ENCODE assay signal across 13 mouse cellular contexts in the genomic region with DNA sequence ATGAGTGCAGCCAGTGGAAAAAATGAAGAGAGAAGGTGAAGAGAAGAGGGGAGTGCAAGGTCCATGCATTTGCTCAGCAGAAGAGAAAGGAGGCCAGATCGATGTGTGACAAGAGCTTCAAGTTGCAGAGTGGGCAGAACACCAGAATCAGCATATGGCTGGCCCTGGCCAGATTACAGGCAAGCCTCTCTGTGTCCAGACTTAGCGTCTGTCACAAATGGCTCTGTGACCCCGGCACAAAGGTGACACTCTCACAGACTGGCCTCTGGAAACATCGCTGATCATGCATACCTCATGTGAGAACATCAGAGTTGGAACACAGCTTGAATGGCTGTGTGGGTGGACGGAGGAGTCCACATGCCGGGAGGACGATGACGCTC. TPM values are rescaled to one million over a fixed set of nuclear protein-coding genes. Genes with fewer than 3 reads are reported as not detected.
DNase-seq lines count a peak whose midpoint lies in the region; ATAC-seq lines count a peak whose summit lies in the region.
"Had no signal": no experiment of that assay in that cellular context is flagged by ENCODE, and none has a peak within 500 bp of the region (broad histone marks: within the 10 kb centered on the region; RNA-seq: fewer than 3 reads in every experiment).

No protein-coding gene starts in this region.

- no peak overlapping the region for H3K4me2 ChIP-seq in midbrain, embryonic 15.5 days
- no peak overlapping the region for H3K4me2 ChIP-seq in midbrain, embryonic 14.5 days (ENCODE audit: low read length)
- H3K4me2 ChIP-seq: limb, embryonic 15.5 days had no signal

- no peaks in the 10 kb centered on the region for H3K27me3 ChIP-seq in midbrain, embryonic 15.5 days (replicated peaks)
- no peaks in the 10 kb centered on the region for H3K27me3 ChIP-seq in midbrain, embryonic 14.5 days (ENCODE audit: control insufficient read depth, insufficient read depth, low read length)
- H3K27me3 ChIP-seq: limb, embryonic 15.5 days had no signal

- H3K27ac ChIP-seq in midbrain, embryonic 15.5 days = peak overlapping the region; percentile 38; the same call in 1 of the 2 replicates
- no peak overlapping the region for H3K27ac ChIP-seq in midbrain, embryonic 14.5 days (replicated peaks; ENCODE audit: low read depth, low read length)
- H3K27ac ChIP-seq: limb, embryonic 15.5 days had no signal

- no peaks in the 10 kb centered on the region for H3K36me3 ChIP-seq in midbrain, embryonic 15.5 days (replicated peaks)
- no peaks in the 10 kb centered on the region for H3K36me3 ChIP-seq in midbrain, embryonic 14.5 days (ENCODE audit: control insufficient read depth, insufficient read depth, low read length)
- H3K36me3 ChIP-seq: limb, embryonic 15.5 days had no signal

- 68% methylated on average over 8 of the region's 8 CpGs for WGBS in midbrain, embryonic 15.5 days
- WGBS in midbrain, embryonic 14.5 days = 81% methylated on average over 8 of the region's 8 CpGs

- H3K4me3 ChIP-seq in midbrain, embryonic 15.5 days = no peak overlapping the region
- H3K4me3 ChIP-seq in midbrain, embryonic 14.5 days (replicated peaks; ENCODE audit: low read depth, low read length) = no peak overlapping the region
- H3K4me3 ChIP-seq: limb, embryonic 15.5 days had no signal

- no peak overlapping the region for H3K9ac ChIP-seq in midbrain, embryonic 15.5 days
- H3K9ac ChIP-seq in midbrain, embryonic 14.5 days (replicated peaks; ENCODE audit: low read length) = no peak overlapping the region
- H3K9ac ChIP-seq: limb, embryonic 15.5 days had no signal

- H3K4me1 ChIP-seq in midbrain, embryonic 15.5 days = peaks cover 7% of the 10 kb centered on the region
- peaks cover 4% of the 10 kb centered on the region; the same call in 1 of the 2 replicates for H3K4me1 ChIP-seq in midbrain, embryonic 14.5 days (ENCODE audit: control insufficient read depth, insufficient read depth, low read length)

- ATAC-seq in midbrain, embryonic 15.5 days (replicated peaks) = no peak
- ATAC-seq in midbrain, embryonic 14.5 days (ENCODE audit: low FRiP score, low TSS enrichment) = no peak
- ATAC-seq: inflammation-experienced regulatory T-cells, adult 6 months; Patski had no signal

- intact Hi-C loops in left cerebral cortex, postnatal 14 days (cut with DNase I) = no loop called here

- peak; percentile 9 for DNase-seq in gastrocnemius, adult 18-20 months (ENCODE audit: low spot score)
- DNase-seq in gastrocnemius, postnatal 10 days = no peak
- no peak for DNase-seq in midbrain, embryonic 14.5 days
- DNase-seq in kidney, adult 8-10 months = peak; percentile 13 to 21
- DNase-seq in adrenal gland, postnatal 10 days = no peak
- DNase-seq in left cerebral cortex, postnatal 14 days (ENCODE audit: low spot score in 2 of 2) = no peak
- no peak for DNase-seq in frontal cortex, postnatal 10 days (ENCODE audit: low spot score in 2 of 2)
- DNase-seq: B cell, adult 2 months had no signal

- H3K9me3 ChIP-seq in midbrain, embryonic 15.5 days = no peaks in the 10 kb centered on the region
- H3K9me3 ChIP-seq in midbrain, embryonic 14.5 days (ENCODE audit: control insufficient read depth, low read length) = no peaks in the 10 kb centered on the region
- H3K9me3 ChIP-seq: limb, embryonic 15.5 days had no signal

RNA-seq across cellular contexts. Expression of a gene that starts 46.0 kb away (rescaled TPM):
- total RNA-seq in gastrocnemius, adult 18-20 months (2021) = 1 to 10 TPM in 1 of 2 experiments, under 1 TPM in 1; 0.66 to 1.3 TPM
- 10 to 100 TPM; 14.0 to 16.7 TPM for total RNA-seq in gastrocnemius, postnatal 10 days (2021)
- 1.0 and 1.1 TPM in 2 replicates for polyA plus RNA-seq in midbrain, embryonic 15.5 days (2015; fragmentation: Nextera tagmentation; extraction: Ambion mirVana)
- polyA plus RNA-seq in midbrain, embryonic 14.5 days (2014; fragmentation: Nextera tagmentation; extraction: Ambion mirVana) = 1.1 TPM in 2 replicates
- 1 to 10 TPM; 1.4 to 2.3 TPM for total RNA-seq in adrenal gland, postnatal 10 days (2021)
- total RNA-seq in left cerebral cortex, postnatal 14 days (2021) = 1 to 10 TPM; 2.3 to 2.7 TPM
- total RNA-seq: megakaryocyte-erythroid progenitor cell, adult 5-6 weeks had no signal
- polyA plus RNA-seq: inflammation-experienced regulatory T-cells, adult 6 months had no signal

Comparison
In these comparisons a context has a peak if more than half of its experiments do, and no peak if none do; other contexts are left out.
1. DNase-seq: peak in gastrocnemius, adult 18-20 months (single experiment) and kidney, adult 8-10 months (2 of 2); none in gastrocnemius, postnatal 10 days (single experiment), midbrain, embryonic 14.5 days (single experiment), adrenal gland, postnatal 10 days (single experiment), left cerebral cortex, postnatal 14 days (0 of 2) and frontal cortex, postnatal 10 days (0 of 2).